Mouse (Mus musculus) ES-CJ7 (cell line): ENCODE results near the gene Tpcn1.

ENCODE experiments used
- DNase-seq: peaks from one replicate; pipeline ENCODE4 v3.0.0; 2011; ENCODE audit warnings: low read depth, low spot score

Gene Tpcn1

GRCm38 (mm10) chr5:120609246-120609775 lies 20.8 kb upstream of the Tpcn1 start:
- no peak for DNase-seq

GRCm38 (mm10) chr5:120607335-120607734 lies 18.9 kb upstream of the Tpcn1 start:
- peak; percentile 53 for DNase-seq

- DNase-seq, result no peak
Measured at GRCm38 (mm10) chr5:120606590-120607200, 18.2 kb upstream of the Tpcn1 start.

GRCm38 (mm10) chr5:120605688-120606087 lies 17.2 kb upstream of the Tpcn1 start:
- peak; percentile 97 for DNase-seq

GRCm38 (mm10) chr5:120605241-120605661 lies 16.8 kb upstream of the Tpcn1 start:
- DNase-seq, result peak; percentile 70

- DNase-seq, result peak; percentile 90
Measured at GRCm38 (mm10) chr5:120604839-120605238, 16.4 kb upstream of the Tpcn1 start.

- no peak for DNase-seq
Measured at GRCm38 (mm10) chr5:120603515-120603914, 15.0 kb upstream of the Tpcn1 start.

- no peak for DNase-seq
Measured at GRCm38 (mm10) chr5:120602210-120602609, 13.7 kb upstream of the Tpcn1 start.

- DNase-seq, result peak; percentile 75
Measured at GRCm38 (mm10) chr5:120600946-120601668, 12.6 kb upstream of the Tpcn1 start.

GRCm38 (mm10) chr5:120599625-120600024 lies 11.2 kb upstream of the Tpcn1 start:
- DNase-seq, result no peak

GRCm38 (mm10) chr5:120594485-120594884 lies 6.0 kb upstream of the Tpcn1 start:
- DNase-seq, result no peak

- DNase-seq, result peak; percentile 80
Measured at GRCm38 (mm10) chr5:120592141-120592540, 3.7 kb upstream of the Tpcn1 start.

GRCm38 (mm10) chr5:120590356-120591010 lies 2.0 kb upstream of the Tpcn1 start:
- peak; percentile 94 for DNase-seq

- no peak for DNase-seq
Measured at GRCm38 (mm10) chr5:120587940-120588568, 419 bp downstream of the Tpcn1 start.

GRCm38 (mm10) chr5:120587616-120587926 lies 902 bp downstream of the Tpcn1 start:
- DNase-seq, result no peak

- DNase-seq, result no peak
Measured at GRCm38 (mm10) chr5:120586741-120587615, 1.5 kb downstream of the Tpcn1 start.

GRCm38 (mm10) chr5:120584968-120585367 lies 3.5 kb downstream of the Tpcn1 start:
- no peak for DNase-seq

- DNase-seq, result no peak
Measured at GRCm38 (mm10) chr5:120583511-120583910, 5.0 kb downstream of the Tpcn1 start.

- DNase-seq, result no peak
Measured at GRCm38 (mm10) chr5:120582002-120582401, 6.5 kb downstream of the Tpcn1 start.

GRCm38 (mm10) chr5:120579898-120580626 lies 8.4 kb downstream of the Tpcn1 start:
- DNase-seq, result no peak
